Mouse (Mus musculus) fat pad, adult 2 months (tissue): ENCODE data around the gene Ubxn7.
"Not testable (repeated sequence)": the region's sequence is repeated elsewhere in the genome, so short reads cannot be mapped to it uniquely, and the experiment has no call there.

Source experiments
- DNase-seq: peaks from one replicate; pipeline ENCODE4 v3.0.0-alpha.2; 2011; ENCODE audit warnings: low read depth, low spot score; ENCODE audit errors: extremely low read depth

The Ubxn7 gene

GRCm38 (mm10) chr16:32332040-32332555, at the start of gene Ubxn7:
Ubxn7 (plus strand) TSS chr16:32332257.
- peak; percentile 21 for DNase-seq

- no peak for DNase-seq
Observed at GRCm38 (mm10) chr16:32282608-32283007, 49.4 kb upstream of the Ubxn7 start.

- no peak for DNase-seq
Observed at GRCm38 (mm10) chr16:32291821-32292220, 40.2 kb upstream of the Ubxn7 start.

GRCm38 (mm10) chr16:32299617-32300016, 32.4 kb upstream of the Ubxn7 start:
- not testable (repeated sequence) for DNase-seq

GRCm38 (mm10) chr16:32303046-32303445, 29.0 kb upstream of the Ubxn7 start:
- DNase-seq, result no peak

- DNase-seq, result no peak
Observed at GRCm38 (mm10) chr16:32303886-32304285, 28.2 kb upstream of the Ubxn7 start.

GRCm38 (mm10) chr16:32311970-32312369, 20.1 kb upstream of the Ubxn7 start:
- DNase-seq, result no peak

- DNase-seq, result no peak
Observed at GRCm38 (mm10) chr16:32312386-32312785, 19.7 kb upstream of the Ubxn7 start.

GRCm38 (mm10) chr16:32312859-32313258, 19.2 kb upstream of the Ubxn7 start:
- DNase-seq, result no peak

- DNase-seq, result no peak
Observed at GRCm38 (mm10) chr16:32316601-32317000, 15.5 kb upstream of the Ubxn7 start.

- DNase-seq, result no peak
Observed at GRCm38 (mm10) chr16:32323953-32324352, 8.1 kb upstream of the Ubxn7 start.

GRCm38 (mm10) chr16:32330876-32331670, 984 bp upstream of the Ubxn7 start:
- no peak for DNase-seq

- no peak for DNase-seq
Observed at GRCm38 (mm10) chr16:32332556-32333511, 777 bp downstream of the Ubxn7 start.

- no peak for DNase-seq
Observed at GRCm38 (mm10) chr16:32335146-32335545, 3.1 kb downstream of the Ubxn7 start.

GRCm38 (mm10) chr16:32336026-32336780, 4.1 kb downstream of the Ubxn7 start:
- no peak for DNase-seq

GRCm38 (mm10) chr16:32337001-32337400, 4.9 kb downstream of the Ubxn7 start:
- DNase-seq, result no peak

- no peak for DNase-seq
Observed at GRCm38 (mm10) chr16:32340451-32340850, 8.4 kb downstream of the Ubxn7 start.

GRCm38 (mm10) chr16:32345521-32345920, 13.5 kb downstream of the Ubxn7 start:
- DNase-seq, result no peak

- DNase-seq, result no peak
Observed at GRCm38 (mm10) chr16:32350776-32351175, 18.7 kb downstream of the Ubxn7 start.

- DNase-seq, result no peak
Observed at GRCm38 (mm10) chr16:32363530-32363929, 31.5 kb downstream of the Ubxn7 start.

GRCm38 (mm10) chr16:32371351-32371750, 39.3 kb downstream of the Ubxn7 start:
- no peak for DNase-seq
